Mouse (Mus musculus) bone marrow macrophage, adult 2 months (primary cell): ENCODE data around the gene Wscd2.

ENCODE experiments used
- CTCF ChIP-seq: IDR thresholded peaks from 2 replicates; pipeline ENCODE4 v1.5.1; 2012; ENCODE audit warnings: low read depth, mild to moderate bottlenecking, low read length, moderate library complexity
- POLR2A ChIP-seq: IDR thresholded peaks from 2 replicates; pipeline ENCODE4 v1.6.1; 2012; ENCODE audit warnings: mild to moderate bottlenecking, low read depth, low read length, borderline replicate concordance

GRCm38 (mm10) chr5:113485584-113486162, 4.5 kb upstream of the Wscd2 start:
- no peak for TF ChIP-seq CTCF
- no peak for TF ChIP-seq POLR2A
